Mouse (Mus musculus): ENCODE data around the gene Mxra7. TPM values are rescaled to one million over a fixed set of nuclear protein-coding genes. Genes with fewer than 3 reads are reported as not detected.
"Not testable (repeated sequence)": the region's sequence is repeated elsewhere in the genome, so short reads cannot be mapped to it uniquely, and the experiment has no call there.

The Mxra7 gene
- polyA plus RNA-seq, 1 experiment: 17.8 TPM

DNA sequence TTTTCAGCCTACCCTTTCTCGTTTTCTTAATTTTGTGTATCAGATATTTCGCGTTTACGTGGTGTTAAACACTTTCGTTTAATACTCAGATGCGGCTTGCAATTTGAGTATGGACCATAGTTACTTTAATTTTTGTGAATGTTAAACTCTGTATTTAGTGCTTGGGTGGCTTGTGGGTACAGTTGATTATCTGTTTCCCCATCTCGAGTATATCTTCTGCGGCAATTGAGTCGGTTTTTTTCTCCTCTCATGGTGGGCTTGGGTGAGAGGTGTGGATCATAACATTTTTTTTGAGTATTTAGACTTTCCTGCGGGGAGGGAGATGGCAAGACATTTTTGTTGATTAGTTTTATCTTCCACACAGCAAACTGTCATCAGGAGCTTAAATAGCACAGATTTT is 26.4 kb upstream of the Mxra7 start:
- Histone ChIP-seq H3K27ac (ENCODE audit: insufficient read depth, low read length) (no peak overlapping the region), H3K4me1 (ENCODE audit: control insufficient read depth, insufficient read depth, low read length) (peaks cover 6% of the 10 kb centered on the region; the same call in 1 of the 2 replicates), H3K4me3 (ENCODE audit: insufficient read depth, low read length) (peak overlapping the region; percentile 68)
- TF ChIP-seq CTCF (IDR thresholded peaks at IDR 0.05; ENCODE audit: extremely low read depth, insufficient read depth, low read length) (no peak), POLR2A (IDR thresholded peaks at IDR 0.05; ENCODE audit: extremely low read depth, insufficient read depth, low read length) (no peak)

DNA sequence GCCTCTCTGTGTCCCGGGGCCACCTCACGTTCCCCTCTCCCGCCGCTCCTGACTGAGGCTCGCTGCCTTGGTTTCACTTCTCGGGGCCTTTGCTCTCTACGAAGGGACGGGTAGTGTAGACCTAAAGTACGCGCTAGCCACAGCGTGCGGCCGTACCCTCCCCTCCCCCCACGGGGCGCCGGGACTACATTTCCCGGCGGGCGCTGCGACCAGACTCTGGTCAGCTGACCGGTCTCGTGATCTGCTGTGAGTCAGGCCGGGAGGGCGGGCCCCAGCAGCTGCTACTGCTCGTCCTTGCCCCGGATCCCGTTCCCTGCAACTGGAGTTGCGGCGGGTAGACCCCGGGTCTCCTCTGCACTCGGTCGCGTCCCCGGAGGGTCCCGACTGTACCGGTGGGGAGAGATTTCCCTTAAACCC is 25.7 kb upstream of the Mxra7 start:
- Histone ChIP-seq H3K4me1 (ENCODE audit: control insufficient read depth, insufficient read depth, low read length) (peaks cover 6% of the 10 kb centered on the region; the same call in 1 of the 2 replicates), H3K27ac (ENCODE audit: insufficient read depth, low read length) (peak overlapping the region; percentile 92), H3K4me3 (ENCODE audit: insufficient read depth, low read length) (peak overlapping the region; percentile 68)
- TF ChIP-seq CTCF (IDR thresholded peaks at IDR 0.05; ENCODE audit: extremely low read depth, insufficient read depth, low read length) (no peak), POLR2A (IDR thresholded peaks at IDR 0.05; ENCODE audit: extremely low read depth, insufficient read depth, low read length) (peak; percentile 93)

DNA sequence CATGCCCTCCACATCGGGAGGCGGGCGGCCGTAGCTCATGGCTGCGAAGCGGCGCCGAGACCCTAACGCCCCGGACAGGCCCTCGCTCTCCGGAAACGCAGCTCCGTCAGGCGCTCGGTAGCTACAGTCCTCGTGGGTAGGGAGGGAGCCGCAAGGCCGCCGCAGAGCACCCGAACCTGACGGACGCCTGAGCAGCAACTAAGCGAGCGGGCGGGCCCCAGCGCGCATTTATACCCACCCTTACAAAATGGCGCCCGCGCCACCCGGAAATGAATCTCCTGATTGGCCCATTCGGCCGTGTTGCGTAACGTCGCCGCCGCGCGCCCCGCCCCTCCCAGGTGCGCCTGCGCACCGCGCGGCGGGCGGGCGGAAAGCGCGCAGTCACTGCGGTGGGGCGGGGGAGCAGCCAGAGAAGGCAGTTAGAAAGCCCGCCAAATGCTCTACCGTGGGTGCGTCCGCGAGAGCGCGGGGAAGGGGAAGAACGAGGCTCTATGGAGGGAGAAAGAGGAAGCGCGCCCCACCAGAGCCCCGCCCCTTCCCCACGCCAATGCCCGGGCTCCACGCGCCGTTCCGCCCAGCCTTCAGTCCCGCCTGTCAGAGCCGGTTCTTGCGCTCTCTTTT is 25.2 kb upstream of the Mxra7 start, which contains the start of gene Srsf2:
TSS of gene Srsf2 (minus strand) at position 204 of the 621 bp plus-strand sequence.
- Histone ChIP-seq H3K4me3 (ENCODE audit: insufficient read depth, low read length) (peak within 1 kb of the TSS; percentile 68), H3K4me1 (ENCODE audit: control insufficient read depth, insufficient read depth, low read length) (peaks cover 6% of the 10 kb centered on the region; the same call in 1 of the 2 replicates), H3K27ac (ENCODE audit: insufficient read depth, low read length) (peak within 1 kb of the TSS; percentile 99)
- TF ChIP-seq CTCF (IDR thresholded peaks at IDR 0.05; ENCODE audit: extremely low read depth, insufficient read depth, low read length) (no peak), POLR2A (IDR thresholded peaks at IDR 0.05; ENCODE audit: extremely low read depth, insufficient read depth, low read length) (peak; percentile 99)

DNA sequence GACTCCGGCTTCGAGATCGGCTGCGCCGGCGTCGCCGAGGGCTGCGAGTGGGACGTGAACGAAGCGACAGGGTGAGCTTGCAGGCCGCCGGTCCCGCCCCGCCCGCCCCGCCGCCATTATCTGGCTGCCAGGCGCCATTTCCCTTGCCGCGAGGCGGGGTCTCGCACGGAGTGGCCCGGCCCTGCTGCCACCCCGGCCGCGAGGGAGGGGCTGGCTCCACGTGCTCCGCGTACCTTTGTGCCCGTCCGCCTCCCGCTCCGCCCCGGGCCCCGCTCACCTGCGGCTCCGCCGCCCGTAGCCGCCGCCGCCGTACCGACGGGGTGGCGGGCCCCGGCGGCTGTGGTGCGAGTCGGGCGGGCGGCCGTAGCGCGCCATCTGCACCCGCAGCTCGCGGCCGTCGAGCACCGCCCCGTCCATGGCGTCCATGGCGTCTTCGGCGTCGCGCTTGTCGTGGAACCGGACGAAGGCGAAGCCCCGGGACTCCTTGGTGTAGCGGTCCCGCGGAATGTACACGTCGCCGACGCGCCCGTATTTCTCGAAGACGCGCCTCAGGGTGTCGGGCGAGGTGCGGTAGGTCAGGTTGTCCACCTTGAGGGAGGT is 24.5 kb upstream of the Mxra7 start, which contains the start of gene Mfsd11:
TSS of gene Mfsd11 (plus strand) at position 150 of the 600 bp plus-strand sequence.
- H3K4me1 ChIP-seq (ENCODE audit: control insufficient read depth, insufficient read depth, low read length): peaks cover 6% of the 10 kb centered on the region; the same call in 1 of the 2 replicates
- peak within 1 kb of the TSS; percentile 68 for H3K4me3 ChIP-seq (ENCODE audit: insufficient read depth, low read length)
- H3K27ac ChIP-seq (ENCODE audit: insufficient read depth, low read length): peak within 1 kb of the TSS; percentile 99
- TF ChIP-seq CTCF (IDR thresholded peaks at IDR 0.05; ENCODE audit: extremely low read depth, insufficient read depth, low read length): no peak
- no peak for TF ChIP-seq POLR2A (IDR thresholded peaks at IDR 0.05; ENCODE audit: extremely low read depth, insufficient read depth, low read length)

DNA sequence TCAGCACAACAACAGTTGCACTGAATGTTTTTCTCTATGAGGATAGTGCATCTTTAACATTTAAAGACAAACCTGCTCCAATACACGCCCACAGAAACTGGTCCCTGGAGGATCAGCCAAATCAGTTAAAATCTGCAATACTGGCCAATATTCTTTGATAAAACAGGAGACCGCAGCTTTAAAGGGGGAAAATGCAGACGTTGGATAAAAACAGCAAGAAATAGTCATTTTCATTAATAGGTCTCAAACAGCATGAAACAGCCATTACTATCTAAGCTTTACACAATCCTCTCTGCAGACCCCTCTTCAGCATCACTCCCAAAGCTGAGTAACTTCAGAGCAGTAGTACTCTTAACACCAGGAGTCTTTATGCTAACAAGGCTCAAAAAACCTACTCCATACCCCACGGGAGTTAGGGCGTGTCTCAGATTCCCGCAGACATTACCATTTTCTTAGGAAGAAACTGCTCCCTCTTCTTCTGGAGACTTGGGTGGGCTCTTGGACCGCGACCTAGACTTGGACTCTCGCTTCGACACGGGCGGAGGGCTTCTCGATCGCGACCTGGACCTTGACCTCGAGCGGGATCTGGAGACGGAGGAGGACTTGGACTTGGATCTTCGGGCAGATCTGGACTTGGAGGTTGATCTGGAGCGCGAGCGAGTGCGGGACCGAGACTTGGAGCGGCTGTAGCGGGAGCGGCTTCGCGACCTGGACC is 23.9 kb upstream of the Mxra7 start:
- peak overlapping the region; percentile 68 for H3K4me3 ChIP-seq (ENCODE audit: insufficient read depth, low read length)
- peak overlapping the region; percentile 94 for H3K27ac ChIP-seq (ENCODE audit: insufficient read depth, low read length)
- peaks cover 6% of the 10 kb centered on the region; the same call in 1 of the 2 replicates for H3K4me1 ChIP-seq (ENCODE audit: control insufficient read depth, insufficient read depth, low read length)
- TF ChIP-seq POLR2A (IDR thresholded peaks at IDR 0.05; ENCODE audit: extremely low read depth, insufficient read depth, low read length) (no peak), CTCF (IDR thresholded peaks at IDR 0.05; ENCODE audit: extremely low read depth, insufficient read depth, low read length) (no peak)

DNA sequence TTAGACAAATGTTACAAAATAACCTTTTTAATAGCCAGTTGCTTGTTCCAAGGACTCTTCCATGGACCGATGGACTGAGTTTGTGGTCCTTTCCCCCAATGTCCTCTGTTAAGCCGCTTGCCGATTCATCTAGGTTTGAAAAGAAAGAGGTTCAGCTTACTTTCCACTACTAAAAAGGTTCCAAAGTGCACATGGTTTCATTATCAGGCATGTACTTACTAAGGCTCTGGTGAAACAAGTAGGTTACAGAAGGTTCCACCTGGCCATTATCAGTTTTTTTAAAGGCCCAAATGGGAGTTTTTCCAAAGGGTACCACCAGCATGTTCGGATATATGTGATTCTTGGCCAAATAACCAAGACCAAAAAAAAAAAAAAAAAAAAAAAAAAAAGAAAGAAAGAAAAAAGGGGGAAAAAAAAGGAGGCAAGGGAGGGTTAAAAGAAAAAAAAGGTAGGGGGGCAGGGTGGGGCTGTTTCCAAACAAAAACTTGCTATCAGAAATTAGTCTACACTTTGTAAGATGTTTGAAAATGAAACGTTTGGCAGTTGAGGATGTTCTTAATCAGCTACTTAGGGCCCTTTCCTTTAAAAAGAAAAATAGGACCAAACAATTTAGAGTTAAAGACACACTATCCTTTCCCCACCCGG is 23.1 kb upstream of the Mxra7 start:
- Histone ChIP-seq H3K4me3 (ENCODE audit: insufficient read depth, low read length) (peak overlapping the region; percentile 68; the same call in 1 of the 2 replicates), H3K27ac (ENCODE audit: insufficient read depth, low read length) (no peak overlapping the region), H3K4me1 (ENCODE audit: control insufficient read depth, insufficient read depth, low read length) (peaks cover 6% of the 10 kb centered on the region; the same call in 1 of the 2 replicates)
- TF ChIP-seq CTCF (IDR thresholded peaks at IDR 0.05; ENCODE audit: extremely low read depth, insufficient read depth, low read length): no peak
- TF ChIP-seq POLR2A (IDR thresholded peaks at IDR 0.05; ENCODE audit: extremely low read depth, insufficient read depth, low read length): no peak

DNA sequence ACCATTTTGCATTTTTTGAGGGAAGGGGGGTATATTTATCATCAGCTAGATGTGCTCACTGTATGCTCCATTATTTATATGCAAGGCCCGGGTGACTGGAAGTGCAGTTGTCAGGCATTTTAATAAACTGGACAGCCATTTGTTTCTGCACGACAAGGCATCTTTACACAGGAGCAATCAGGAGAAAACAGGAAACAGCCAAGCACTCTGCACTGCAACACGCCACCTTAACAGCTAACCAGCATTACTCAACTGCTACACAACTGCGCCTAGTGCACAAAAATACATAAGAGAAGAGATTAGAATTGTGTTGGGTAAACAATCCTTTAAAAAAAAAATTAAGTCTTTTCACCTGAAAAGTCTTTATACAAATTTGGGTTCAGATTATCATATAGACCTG is 22.2 kb upstream of the Mxra7 start:
- no peak overlapping the region for H3K27ac ChIP-seq (ENCODE audit: insufficient read depth, low read length)
- peaks cover 6% of the 10 kb centered on the region; the same call in 1 of the 2 replicates for H3K4me1 ChIP-seq (ENCODE audit: control insufficient read depth, insufficient read depth, low read length)
- TF ChIP-seq POLR2A (IDR thresholded peaks at IDR 0.05; ENCODE audit: extremely low read depth, insufficient read depth, low read length) (no peak), CTCF (IDR thresholded peaks at IDR 0.05; ENCODE audit: extremely low read depth, insufficient read depth, low read length) (no peak)
- no peak overlapping the region for H3K4me3 ChIP-seq (ENCODE audit: insufficient read depth, low read length)

DNA sequence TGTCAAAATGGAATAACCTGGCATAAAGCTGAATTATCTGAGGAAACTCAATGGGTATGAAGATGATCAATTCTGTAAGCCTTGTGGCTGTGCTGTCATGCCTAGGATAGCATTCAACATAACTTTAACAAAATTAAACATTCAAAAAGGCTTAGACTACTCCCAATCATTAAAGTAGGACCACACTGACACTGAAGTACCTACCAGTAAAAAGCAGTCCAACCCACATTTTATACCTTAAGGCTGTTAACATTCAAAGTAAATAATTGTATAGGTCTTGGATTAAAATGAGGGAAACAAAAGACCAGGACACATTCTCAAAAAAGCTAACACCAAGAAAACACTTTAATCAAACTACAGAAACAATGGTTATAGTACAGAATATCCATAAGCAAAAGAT is 21.7 kb upstream of the Mxra7 start:
- H3K4me3 ChIP-seq (ENCODE audit: insufficient read depth, low read length): no peak overlapping the region
- TF ChIP-seq CTCF (IDR thresholded peaks at IDR 0.05; ENCODE audit: extremely low read depth, insufficient read depth, low read length) (no peak), POLR2A (IDR thresholded peaks at IDR 0.05; ENCODE audit: extremely low read depth, insufficient read depth, low read length) (no peak)
- H3K27ac ChIP-seq (ENCODE audit: insufficient read depth, low read length): no peak overlapping the region
- H3K4me1 ChIP-seq (ENCODE audit: control insufficient read depth, insufficient read depth, low read length): peaks cover 4% of the 10 kb centered on the region; the same call in 1 of the 2 replicates

DNA sequence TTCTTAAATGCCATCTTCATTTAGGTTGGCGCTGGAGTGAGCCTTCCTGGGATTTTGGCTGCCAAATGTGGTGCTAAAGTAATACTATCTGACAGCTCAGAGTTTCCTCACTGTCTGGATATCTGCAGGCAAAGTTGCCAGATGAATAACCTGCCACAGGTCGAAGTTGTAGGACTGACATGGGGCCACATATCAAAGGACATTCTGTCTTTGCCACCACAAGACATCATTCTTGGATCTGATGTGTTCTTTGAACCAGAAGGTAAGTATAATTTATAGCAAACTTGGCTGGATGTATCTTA is 21.0 kb upstream of the Mxra7 start:
- H3K27ac ChIP-seq (ENCODE audit: insufficient read depth, low read length); H3K4me1 ChIP-seq (ENCODE audit: control insufficient read depth, insufficient read depth, low read length); H3K4me3 ChIP-seq (ENCODE audit: insufficient read depth, low read length): not testable (repeated sequence)
